Mouse (Mus musculus) thymus, adult 2 months (tissue): Measurements from ENCODE around the gene Pram1. TPM values are rescaled to one million over a fixed set of nuclear protein-coding genes. Genes with fewer than 3 reads are reported as not detected.
"Not testable (repeated sequence)": the region's sequence is repeated elsewhere in the genome, so short reads cannot be mapped to it uniquely, and the experiment has no call there.

Source experiments
- DNase-seq: peaks from one replicate; pipeline ENCODE4 v3.0.0; 2021
- H3K27ac ChIP-seq: fragments of 200-500 bp; 2 replicates; pipeline ENCODE4 v1.5.1; 2012; ENCODE audit warnings: low read length, control low read depth; ENCODE audit not compliant: control insufficient read depth, insufficient read depth
- H3K27me3 ChIP-seq: fragments of 200-500 bp; 2 replicates; pipeline ENCODE4 v1.6.1; 2012; ENCODE audit warnings: mild to moderate bottlenecking, low read length, moderate library complexity, mixed read lengths; ENCODE audit not compliant: control insufficient read depth, insufficient read depth
- H3K36me3 ChIP-seq: fragments of 200-500 bp; 2 replicates; pipeline ENCODE4 v1.6.1; 2012; ENCODE audit warnings: mild to moderate bottlenecking, low read length, moderate library complexity; ENCODE audit not compliant: control insufficient read depth, insufficient read depth
- H3K4me1 ChIP-seq: fragments of 200-500 bp; replicated peaks from 2 replicates; pipeline ENCODE4 v1.6.1; 2012; ENCODE audit warnings: low read length; ENCODE audit not compliant: control insufficient read depth, insufficient read depth
- H3K4me3 ChIP-seq: fragments of 200-500 bp; 2 replicates; pipeline ENCODE4 v1.5.1; 2012; ENCODE audit warnings: mild to moderate bottlenecking, low read length, control low read depth, moderate library complexity; ENCODE audit not compliant: control insufficient read depth, insufficient read depth
- CTCF ChIP-seq: fragments of 200-500 bp; IDR thresholded peaks from 2 replicates; pipeline ENCODE4 v1.5.1; 2012; ENCODE audit warnings: mild to moderate bottlenecking, control low read depth, low read length, moderate library complexity, borderline replicate concordance; ENCODE audit not compliant: control insufficient read depth, poor library complexity, insufficient read depth; ENCODE audit errors: extremely low read depth
- POLR2A ChIP-seq: fragments of 200-500 bp; IDR thresholded peaks from 2 replicates; pipeline ENCODE4 v1.6.1; 2012; ENCODE audit warnings: mild to moderate bottlenecking, low read length, control low read depth, moderate library complexity; ENCODE audit not compliant: control insufficient read depth, poor library complexity, insufficient read depth; ENCODE audit errors: extremely low read depth
- WGBS: fragments of 180-500 bp; shearing (Covaris S2); methylation state at CpG from one replicate; pipeline ENCODE4 v1.1.7; 2018; 5-methylcytosine and 5-hydroxymethylcytosine counted together
- polyA plus RNA-seq: library from polyadenylated mRNA; depleted of rRNA; stranded (reverse); fragments of >200 nt; gene quantifications from 2 replicates; pipeline ENCODE4 v1.2.3, GENCODE M21; 2012

Gene Pram1
- polyA plus RNA-seq, 1 experiment: 0.53 TPM

DNA sequence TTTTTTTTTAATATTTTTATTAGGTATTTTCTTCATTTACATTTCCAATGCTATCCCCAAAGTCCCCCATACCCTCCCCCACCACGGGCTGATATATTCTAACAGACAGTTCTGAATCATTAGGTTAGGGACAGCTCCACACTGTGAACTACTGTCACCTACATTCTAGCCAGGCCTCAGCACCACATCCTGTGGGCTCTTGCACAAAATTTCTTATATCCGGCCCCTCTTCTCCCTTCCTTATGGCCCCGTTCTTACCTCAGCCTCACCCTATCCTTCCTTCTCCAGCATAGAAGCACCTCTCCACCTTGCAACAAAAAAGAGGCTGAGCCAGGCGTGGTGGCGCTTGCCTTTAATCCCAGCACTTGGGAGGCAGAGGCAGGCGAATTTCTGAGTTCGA is 27.3 kb upstream of the Pram1 start:
- Histone ChIP-seq H3K4me3 (no peak overlapping the region), H3K27me3 (no peaks in the 10 kb centered on the region), H3K36me3 (no peaks in the 10 kb centered on the region), H3K27ac (no peak overlapping the region), H3K4me1 (no peaks in the 10 kb centered on the region)
- TF ChIP-seq POLR2A: no peak
- no peak for TF ChIP-seq CTCF
- DNase-seq: no peak
- WGBS: 84% methylated on average over 7 of the region's 7 CpGs

DNA sequence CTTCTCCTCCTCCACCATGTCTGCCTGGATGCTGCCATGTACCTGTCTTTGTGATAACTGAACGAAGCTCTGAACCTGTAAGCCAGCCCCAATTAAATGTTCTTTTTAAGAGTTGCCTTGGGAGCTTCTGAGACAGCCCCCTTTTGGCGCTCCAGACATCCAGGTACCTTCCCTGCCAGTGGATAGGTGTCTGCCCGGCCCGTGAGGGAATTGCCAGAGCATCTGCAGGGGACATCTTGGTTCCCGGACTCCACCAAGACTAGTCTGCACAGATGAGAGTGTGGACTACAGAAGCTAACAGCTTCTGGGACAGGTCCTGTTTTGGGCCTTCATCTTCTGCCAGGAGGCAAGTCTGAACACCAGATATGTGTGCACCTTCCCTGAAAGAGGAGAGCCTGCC is 24.1 kb upstream of the Pram1 start:
- H3K27me3 ChIP-seq, H3K27ac ChIP-seq, H3K36me3 ChIP-seq, DNase-seq, H3K4me1 ChIP-seq, H3K4me3 ChIP-seq: not testable (repeated sequence)
- 97% methylated on average over 5 of the region's 5 CpGs for WGBS

DNA sequence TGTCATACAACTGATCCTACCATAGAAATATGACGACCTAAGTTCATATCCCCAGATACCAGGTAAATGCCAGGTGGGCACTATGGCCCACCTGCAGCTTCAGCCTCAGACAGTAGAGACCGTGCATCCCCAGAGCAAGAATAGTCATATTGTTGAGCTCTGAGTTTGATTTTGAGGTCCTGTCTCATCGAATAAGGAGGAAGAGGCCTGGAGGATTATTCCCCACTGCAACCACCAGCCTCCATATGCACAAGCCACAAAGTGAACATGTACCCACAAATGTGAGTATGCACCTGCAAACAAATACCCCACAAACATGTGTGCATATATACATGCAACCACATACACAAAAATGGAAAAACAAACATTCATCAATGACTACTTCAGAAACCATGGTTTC is 10.6 kb upstream of the Pram1 start:
- Histone ChIP-seq H3K4me3 (no peak overlapping the region), H3K27ac (no peak overlapping the region), H3K27me3 (no peaks in the 10 kb centered on the region), H3K4me1 (peaks cover 9% of the 10 kb centered on the region), H3K36me3 (peaks cover 6% of the 10 kb centered on the region; the same call in 1 of the 2 replicates)
- TF ChIP-seq CTCF (no peak), POLR2A (no peak)
- WGBS: 71% methylated on average over 3 of the region's 3 CpGs
- DNase-seq: no peak

DNA sequence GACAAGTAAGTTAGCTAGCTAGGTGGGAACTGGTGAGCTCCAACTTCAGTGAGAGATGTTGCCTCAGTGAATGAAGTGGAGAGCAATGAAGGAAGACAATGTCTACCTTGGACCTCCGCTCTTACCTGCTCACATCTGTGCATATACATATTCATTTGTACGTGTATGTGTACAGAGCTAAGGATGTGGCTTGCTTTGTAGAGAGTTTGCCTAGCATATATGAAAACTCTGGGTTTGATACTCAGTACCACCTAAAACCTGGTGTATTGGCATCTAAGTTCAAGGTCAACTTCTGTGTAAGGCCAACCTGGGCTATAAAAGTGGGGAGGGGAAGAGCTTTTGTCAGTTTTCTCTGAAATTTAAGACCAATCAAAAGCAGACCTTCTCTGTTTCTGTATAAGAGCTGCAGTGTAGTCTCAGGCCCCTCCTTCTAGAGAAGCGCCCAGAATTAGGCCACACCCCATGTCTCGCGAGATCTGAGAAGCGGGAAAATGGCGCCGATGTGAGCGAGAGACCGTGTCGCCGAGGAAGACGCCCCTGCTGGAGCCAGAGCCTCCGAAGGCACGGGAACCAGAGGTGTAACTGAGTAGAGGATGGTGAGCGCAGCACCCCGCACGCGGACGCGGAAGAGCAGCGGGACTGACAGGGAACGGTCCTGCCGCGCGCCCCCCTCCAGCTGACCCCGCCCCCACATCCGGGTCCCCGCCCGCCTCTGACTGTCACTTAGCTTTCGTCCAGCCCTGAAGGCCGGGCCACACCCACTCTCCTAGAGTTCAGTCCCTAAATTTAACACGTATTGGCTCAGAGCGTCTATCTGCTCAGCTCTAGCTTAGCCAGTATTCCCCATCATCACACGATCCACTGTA is 9.0 kb upstream of the Pram1 start, which contains the start of gene Zfp414:
Gene Zfp414, plus strand, starts transcription at position 470 of the 866 bp plus-strand sequence.
- peak; percentile 89 for DNase-seq
- Histone ChIP-seq H3K4me3 (peak within 1 kb of the TSS; percentile 60), H3K4me1 (peaks cover 9% of the 10 kb centered on the region), H3K27me3 (no peaks in the 10 kb centered on the region), H3K36me3 (peaks cover 6% of the 10 kb centered on the region; the same call in 1 of the 2 replicates), H3K27ac (peak within 1 kb of the TSS; percentile 83)
- 3% methylated on average over 35 of the region's 35 CpGs for WGBS
- TF ChIP-seq POLR2A: peak; percentile 54; the same call in 1 of the 2 replicates
- no peak for TF ChIP-seq CTCF

DNA sequence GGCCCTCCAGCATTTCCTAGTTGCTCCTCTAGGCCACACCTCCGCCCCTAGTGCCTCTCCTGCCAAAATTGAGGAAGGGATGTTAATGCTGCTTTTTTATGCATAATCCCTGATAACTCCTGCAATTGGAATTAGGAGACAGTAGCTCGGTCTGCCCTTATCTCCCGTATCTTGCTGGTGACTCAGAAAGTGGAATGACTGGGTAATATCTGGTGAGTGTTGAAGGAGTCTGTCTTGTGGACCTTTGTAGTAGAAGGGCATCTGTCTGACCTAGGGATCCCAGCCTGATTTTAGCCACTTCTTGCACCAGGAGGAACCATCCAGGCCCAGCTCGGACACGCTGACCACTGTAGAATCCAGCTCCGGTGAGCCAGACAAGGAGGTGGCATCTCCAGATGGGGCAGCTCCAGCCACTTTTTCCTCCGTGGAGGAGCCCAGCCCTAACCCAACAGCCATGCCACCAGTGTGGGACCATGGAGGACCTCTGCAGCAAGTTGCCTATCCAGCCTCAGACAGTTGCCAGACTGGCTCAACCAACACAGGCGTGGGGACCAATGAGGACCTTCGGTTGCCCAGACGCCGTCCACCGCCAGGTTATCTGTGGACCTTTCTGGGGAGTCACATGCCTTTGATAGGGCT is 8.2 kb upstream of the Pram1 start:
- Histone ChIP-seq H3K27ac (peak overlapping the region; percentile 83; the same call in 1 of the 2 replicates), H3K36me3 (peaks cover 6% of the 10 kb centered on the region; the same call in 1 of the 2 replicates), H3K4me3 (peak overlapping the region; percentile 60), H3K4me1 (peaks cover 9% of the 10 kb centered on the region), H3K27me3 (no peaks in the 10 kb centered on the region)
- WGBS: 73% methylated on average over 12 of the region's 12 CpGs
- DNase-seq: no peak
- no peak for TF ChIP-seq POLR2A
- no peak for TF ChIP-seq CTCF

DNA sequence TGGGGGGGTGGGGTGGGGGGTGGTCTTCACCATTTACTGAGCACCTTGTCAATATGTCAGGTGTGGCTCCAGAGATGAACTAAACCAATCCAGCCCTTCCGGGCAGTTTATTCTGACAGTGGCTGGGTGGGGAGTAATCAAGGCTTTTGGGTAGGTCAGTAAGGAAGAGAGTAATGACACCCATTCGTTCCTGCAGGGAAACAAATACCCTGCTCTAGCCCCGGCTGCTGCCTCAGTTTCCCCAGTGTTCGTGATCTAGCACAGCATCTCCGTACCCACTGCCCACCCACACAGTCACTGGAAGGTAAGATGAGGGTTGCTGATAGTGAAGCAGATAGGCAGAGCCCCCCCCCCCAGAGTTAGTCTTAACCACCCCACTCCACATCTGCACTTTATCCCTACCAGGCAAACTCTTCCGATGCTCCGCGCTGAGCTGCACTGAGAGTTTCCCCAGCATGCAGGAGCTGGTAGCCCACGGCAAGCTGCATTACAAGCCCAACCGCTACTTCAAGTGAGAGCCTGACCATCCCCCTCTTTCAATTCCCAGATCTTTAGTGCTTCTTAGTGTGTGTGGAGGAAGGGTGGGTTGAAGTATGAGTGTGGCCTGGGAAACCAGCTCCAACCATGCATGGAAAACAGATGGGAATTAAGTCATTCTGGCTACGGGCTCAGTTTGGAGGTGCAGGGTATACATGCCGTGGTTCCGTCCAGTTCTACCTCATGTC is 7.5 kb upstream of the Pram1 start:
- Histone ChIP-seq H3K4me3 (no peak overlapping the region), H3K27ac (no peak overlapping the region), H3K27me3 (no peaks in the 10 kb centered on the region), H3K4me1 (peaks cover 9% of the 10 kb centered on the region), H3K36me3 (peaks cover 6% of the 10 kb centered on the region; the same call in 1 of the 2 replicates)
- 95% methylated on average over 13 of the region's 13 CpGs for WGBS
- DNase-seq: no peak
- TF ChIP-seq CTCF: no peak
